ENCODE assay signal across 8 mouse cellular contexts in the genomic region with DNA sequence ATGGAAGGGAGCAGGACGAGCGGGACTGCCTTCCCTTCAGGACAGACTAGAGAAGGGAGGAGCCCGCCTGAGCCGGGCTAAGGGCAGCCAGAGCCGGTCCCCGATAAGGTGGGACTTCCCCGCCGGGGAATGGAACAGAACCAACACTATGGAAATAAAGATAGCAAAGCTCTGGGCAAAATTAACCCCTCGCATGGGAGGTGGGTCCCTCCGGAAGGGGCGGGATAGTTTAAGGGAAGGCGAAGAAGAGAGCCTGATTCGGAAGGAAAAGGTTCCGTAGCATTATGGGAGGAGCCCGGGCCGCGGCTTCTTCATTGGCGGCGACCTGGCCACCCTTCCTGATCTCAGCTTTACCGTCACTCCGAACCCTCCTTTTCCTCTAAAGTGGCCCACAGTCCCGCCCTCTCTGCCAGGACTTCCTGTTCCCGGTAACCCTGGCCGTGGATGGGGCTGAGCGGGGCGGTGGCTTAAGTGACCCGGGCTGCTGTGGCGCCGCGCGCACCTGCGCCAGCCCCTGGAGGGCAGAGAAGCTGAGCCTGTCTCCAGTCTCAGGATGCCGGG. TPM values are rescaled to one million over a fixed set of nuclear protein-coding genes. Genes with fewer than 3 reads are reported as not detected.
DNase-seq lines count a peak whose midpoint lies in the region; ATAC-seq lines count a peak whose summit lies in the region.

A gene (plus strand): TSS at position 378 of the 561 bp plus-strand sequence.

- ATAC-seq in megakaryocyte progenitor cell, adult 5-6 weeks (replicated peaks; ENCODE audit: poor library complexity) = peak; percentile 82

- peak; percentile 96 to 98 for DNase-seq in adrenal gland, adult (ENCODE audit: inconsistent age in 2 of 2, low spot score in 1 of 2)
- DNase-seq in embryo, embryonic 10 days (ENCODE audit: low spot score) = peak; percentile 95
- DNase-seq in gastrocnemius, postnatal 10 days = peak; percentile 88
- DNase-seq in induced T-regulatory cell, adult 2 months (ENCODE audit: low read depth) = peak; percentile 97
- DNase-seq in left cerebral cortex, adult 9 months (ENCODE audit: low spot score in 2 of 2) = peak; percentile 88 to 95
- DNase-seq in right cerebral cortex, postnatal 36 days (ENCODE audit: low spot score in 2 of 2) = peak; percentile 94 to 97
- peak; percentile 95 for DNase-seq in yolk sac, embryonic 10.5 days (ENCODE audit: low spot score)

RNA-seq across cellular contexts. Expression of the gene that starts here (rescaled TPM):
- total RNA-seq in gastrocnemius, postnatal 10 days (2021) = 10 to 100 TPM; 15.9 to 16.4 TPM
- 23.5 and 34.4 TPM in 2 replicates for total RNA-seq in megakaryocyte progenitor cell, adult 5-6 weeks (2015)
- 10.5 and 11.3 TPM in 2 replicates for total RNA-seq in megakaryocyte progenitor cell, adult 5-6 weeks (2017)

Comparison
In these comparisons a context has a peak if more than half of its experiments do, and no peak if none do; other contexts are left out.
1. Peak in every context shown above with its lines: DNase-seq and ATAC-seq.